Mouse (Mus musculus) neural tube, embryonic 12.5 days (tissue): ENCODE data around the gene Lmtk2. TPM values are rescaled to one million over a fixed set of nuclear protein-coding genes. Genes with fewer than 3 reads are reported as not detected.

Experiments used
- ATAC-seq: fragments of 200-750 bp; cut with Nextera tagmentation; 2 replicates; pipeline ENCODE4 v1.8.0; 2017; ENCODE audit warnings: low read depth, mild to moderate bottlenecking, moderate TSS enrichment, moderate library complexity; ENCODE audit not compliant: low FRiP score
- H3K27ac ChIP-seq: fragments of 300-500 bp; sonication (generic); 2 replicates; pipeline ENCODE4 v1.5.1; 2016
- H3K27me3 ChIP-seq: fragments of 300-500 bp; sonication (generic); replicated peaks from 2 replicates; pipeline ENCODE4 v1.6.1; 2016; ENCODE audit warnings: mild to moderate bottlenecking
- H3K36me3 ChIP-seq: fragments of 300-500 bp; sonication (generic); 2 replicates; pipeline ENCODE4 v1.6.1; 2016; ENCODE audit warnings: mild to moderate bottlenecking
- H3K4me1 ChIP-seq: fragments of 300-500 bp; sonication (generic); 2 replicates; pipeline ENCODE4 v1.6.1; 2016
- H3K4me2 ChIP-seq: fragments of 300-500 bp; sonication (generic); replicated peaks from 2 replicates; pipeline ENCODE4 v1.6.1; 2016; ENCODE audit warnings: mild to moderate bottlenecking
- H3K4me3 ChIP-seq: fragments of 300-500 bp; sonication (generic); 2 replicates; pipeline ENCODE4 v1.5.1; 2016
- H3K9ac ChIP-seq: fragments of 300-500 bp; sonication (generic); 2 replicates; pipeline ENCODE4 v1.6.1; 2016; ENCODE audit warnings: mild to moderate bottlenecking
- H3K9me3 ChIP-seq: fragments of 300-500 bp; sonication (generic); 2 replicates; pipeline ENCODE4 v1.6.1; 2016; ENCODE audit warnings: mild to moderate bottlenecking
- WGBS: fragments of 180-500 bp; shearing (Covaris S2); methylation state at CpG from one replicate; pipeline ENCODE4 v1.1.7; 2016; 5-methylcytosine and 5-hydroxymethylcytosine counted together
- polyA plus RNA-seq: library from polyadenylated mRNA; unstranded; fragments of >200 nt; fragmentation: Nextera tagmentation; extraction: Ambion mirVana; gene quantifications from 2 replicates; pipeline ENCODE4 v1.2.1, GENCODE M21; 2016

Lmtk2 gene
- polyA plus RNA-seq, 1 experiment from 2014 or later = 9.0 TPM

GRCm38 (mm10) chr5:144204303-144204702 lies 104.1 kb downstream of the Lmtk2 start:
- WGBS = 90% methylated on average over 12 of the region's 12 CpGs
- Histone ChIP-seq H3K4me1 (no peaks in the 10 kb centered on the region), H3K9ac (no peak overlapping the region), H3K36me3 (peaks cover 67% of the 10 kb centered on the region), H3K27me3 (no peaks in the 10 kb centered on the region), H3K4me2 (no peak overlapping the region), H3K4me3 (no peak overlapping the region), H3K9me3 (0 out of 2 replicates have a peak, but pooled peaks cover 3% of the 10 kb centered on the region), H3K27ac (no peak overlapping the region)
- ATAC-seq = no peak

GRCm38 (mm10) chr5:144204911-144205310 lies 104.7 kb downstream of the Lmtk2 start:
- no peak for ATAC-seq
- H3K4me3 ChIP-seq = no peak overlapping the region
- H3K27ac ChIP-seq = no peak overlapping the region
- H3K27me3 ChIP-seq = no peaks in the 10 kb centered on the region
- no peak overlapping the region for H3K9ac ChIP-seq
- WGBS = 83% methylated on average over 10 of the region's 10 CpGs
- no peaks in the 10 kb centered on the region for H3K4me1 ChIP-seq
- peaks cover 72% of the 10 kb centered on the region for H3K36me3 ChIP-seq
- no peak overlapping the region for H3K4me2 ChIP-seq
- H3K9me3 ChIP-seq = 0 out of 2 replicates have a peak, but pooled peaks cover 3% of the 10 kb centered on the region

GRCm38 (mm10) chr5:144206069-144206468 lies 105.8 kb downstream of the Lmtk2 start:
- no peak overlapping the region for H3K4me3 ChIP-seq
- H3K9ac ChIP-seq = no peak overlapping the region
- H3K4me1 ChIP-seq = no peaks in the 10 kb centered on the region
- no peak for ATAC-seq
- WGBS = 94% methylated on average over 15 of the region's 15 CpGs
- no peak overlapping the region for H3K27ac ChIP-seq
- no peak overlapping the region for H3K4me2 ChIP-seq
- no peaks in the 10 kb centered on the region for H3K27me3 ChIP-seq
- peaks cover 77% of the 10 kb centered on the region for H3K36me3 ChIP-seq
- 0 out of 2 replicates have a peak, but pooled peaks cover 3% of the 10 kb centered on the region for H3K9me3 ChIP-seq

GRCm38 (mm10) chr5:144207478-144207877 lies 107.2 kb downstream of the Lmtk2 start:
- 0 out of 2 replicates have a peak, but pooled peaks cover 1% of the 10 kb centered on the region for H3K9me3 ChIP-seq
- no peak overlapping the region for H3K27ac ChIP-seq
- H3K27me3 ChIP-seq = no peaks in the 10 kb centered on the region
- H3K4me3 ChIP-seq = no peak overlapping the region
- no peak overlapping the region for H3K9ac ChIP-seq
- ATAC-seq = no peak
- H3K4me1 ChIP-seq = no peaks in the 10 kb centered on the region
- peaks cover 78% of the 10 kb centered on the region for H3K36me3 ChIP-seq
- WGBS = 50% methylated on average over 11 of the region's 11 CpGs
- H3K4me2 ChIP-seq = no peak overlapping the region

GRCm38 (mm10) chr5:144214453-144214852 lies 114.2 kb downstream of the Lmtk2 start:
- Histone ChIP-seq H3K9ac (no peak overlapping the region), H3K9me3 (no peaks in the 10 kb centered on the region), H3K4me2 (no peak overlapping the region), H3K4me3 (no peak overlapping the region), H3K4me1 (0 out of 2 replicates have a peak, but pooled peaks cover 5% of the 10 kb centered on the region), H3K36me3 (peaks cover 53% of the 10 kb centered on the region), H3K27me3 (no peaks in the 10 kb centered on the region), H3K27ac (no peak overlapping the region)
- ATAC-seq = no peak
- WGBS = 32% methylated on average over 7 of the region's 7 CpGs

- Histone ChIP-seq H3K36me3 (peaks cover 38% of the 10 kb centered on the region), H3K9me3 (no peaks in the 10 kb centered on the region), H3K27me3 (no peaks in the 10 kb centered on the region), H3K4me3 (no peak overlapping the region), H3K4me1 (0 out of 2 replicates have a peak, but pooled peaks cover 5% of the 10 kb centered on the region), H3K9ac (no peak overlapping the region), H3K27ac (no peak overlapping the region), H3K4me2 (no peak overlapping the region)
- ATAC-seq = no peak
- 95% methylated on average over 2 of the region's 2 CpGs for WGBS
Measured at GRCm38 (mm10) chr5:144215992-144216391, 115.8 kb downstream of the Lmtk2 start.

- Histone ChIP-seq H3K27ac (no peak overlapping the region), H3K27me3 (no peaks in the 10 kb centered on the region), H3K4me3 (no peak overlapping the region), H3K9ac (no peak overlapping the region), H3K9me3 (no peaks in the 10 kb centered on the region), H3K4me1 (peaks cover 17% of the 10 kb centered on the region), H3K4me2 (no peak overlapping the region), H3K36me3 (peaks cover 26% of the 10 kb centered on the region)
- WGBS = 93% methylated on average over 7 of the region's 7 CpGs
- no peak for ATAC-seq
Measured at GRCm38 (mm10) chr5:144218061-144218460, 117.8 kb downstream of the Lmtk2 start.

GRCm38 (mm10) chr5:144219306-144219705 lies 119.1 kb downstream of the Lmtk2 start:
- ATAC-seq = no peak
- Histone ChIP-seq H3K9ac (no peak overlapping the region), H3K9me3 (no peaks in the 10 kb centered on the region), H3K4me3 (no peak overlapping the region), H3K4me2 (no peak overlapping the region), H3K4me1 (peaks cover 17% of the 10 kb centered on the region), H3K36me3 (peaks cover 15% of the 10 kb centered on the region), H3K27me3 (no peaks in the 10 kb centered on the region), H3K27ac (no peak overlapping the region)
- WGBS = 78% methylated on average over 12 of the region's 12 CpGs

- no peak overlapping the region for H3K4me2 ChIP-seq
- no peaks in the 10 kb centered on the region for H3K27me3 ChIP-seq
- peaks cover 15% of the 10 kb centered on the region for H3K36me3 ChIP-seq
- H3K4me3 ChIP-seq = no peak overlapping the region
- no peak for ATAC-seq
- H3K9ac ChIP-seq = no peak overlapping the region
- H3K9me3 ChIP-seq = no peaks in the 10 kb centered on the region
- WGBS = 94% methylated on average over 5 of the region's 5 CpGs
- no peak overlapping the region for H3K27ac ChIP-seq
- H3K4me1 ChIP-seq = peaks cover 17% of the 10 kb centered on the region
Measured at GRCm38 (mm10) chr5:144219936-144220335, 119.7 kb downstream of the Lmtk2 start.

GRCm38 (mm10) chr5:144221305-144221704 lies 121.1 kb downstream of the Lmtk2 start:
- Histone ChIP-seq H3K9ac (no peak overlapping the region), H3K4me3 (no peak overlapping the region), H3K36me3 (peaks cover 6% of the 10 kb centered on the region; the same call in 1 of the 2 replicates), H3K27ac (no peak overlapping the region), H3K27me3 (no peaks in the 10 kb centered on the region), H3K4me2 (no peak overlapping the region), H3K4me1 (peaks cover 17% of the 10 kb centered on the region), H3K9me3 (no peaks in the 10 kb centered on the region)
- 78% methylated on average over 4 of the region's 4 CpGs for WGBS
- no peak for ATAC-seq

GRCm38 (mm10) chr5:144222811-144223502 lies 122.7 kb downstream of the Lmtk2 start:
- H3K9me3 ChIP-seq = no peaks in the 10 kb centered on the region
- H3K9ac ChIP-seq = peak overlapping the region; percentile 62
- H3K4me3 ChIP-seq = peak overlapping the region; percentile 66
- WGBS = 5% methylated on average over 25 of the region's 25 CpGs
- no peak overlapping the region for H3K27ac ChIP-seq
- peaks cover 17% of the 10 kb centered on the region for H3K4me1 ChIP-seq
- H3K4me2 ChIP-seq = peak overlapping the region; percentile 84
- peak; percentile 81 for ATAC-seq
- no peaks in the 10 kb centered on the region for H3K36me3 ChIP-seq
- no peaks in the 10 kb centered on the region for H3K27me3 ChIP-seq

GRCm38 (mm10) chr5:144223503-144223862 lies 123.2 kb downstream of the Lmtk2 start, which contains the start of gene Tecpr1:
Tecpr1 (minus strand) TSS chr5:144223615.
- no peaks in the 10 kb centered on the region for H3K27me3 ChIP-seq
- peak within 1 kb of the TSS; percentile 66 for H3K4me3 ChIP-seq
- ATAC-seq = peak; percentile 98
- peaks cover 17% of the 10 kb centered on the region for H3K4me1 ChIP-seq
- no peaks in the 10 kb centered on the region for H3K36me3 ChIP-seq
- H3K9me3 ChIP-seq = no peaks in the 10 kb centered on the region
- H3K27ac ChIP-seq = no peak within 1 kb of the TSS
- H3K4me2 ChIP-seq = peak within 1 kb of the TSS; percentile 84
- WGBS = under 1% methylated on average over 37 of the region's 37 CpGs
- H3K9ac ChIP-seq = peak within 1 kb of the TSS; percentile 62
